Mouse (Mus musculus) right cerebral cortex, adult 18-20 months (tissue): ENCODE measurements around the gene 4930402K13Rik.
"Not testable (repeated sequence)": the region's sequence is repeated elsewhere in the genome, so short reads cannot be mapped to it uniquely, and the experiment has no call there.

Experiments used
- DNase-seq: peaks from one replicate; pipeline ENCODE4 v3.0.0; 2022; ENCODE audit warnings: mixed read lengths

4930402K13Rik gene

GRCm38 (mm10) chrX:9104262-9104661 is at the start of gene 4930402K13Rik:
4930402K13Rik (plus strand) TSS chrX:9104562.
- DNase-seq = no peak

- peak; percentile 68 for DNase-seq
These were observed 43.4 kb upstream of the 4930402K13Rik start for GRCm38 (mm10) chrX:9060952-9061351.

- no peak for DNase-seq
These were observed 42.3 kb upstream of the 4930402K13Rik start for GRCm38 (mm10) chrX:9062101-9062500.

GRCm38 (mm10) chrX:9062715-9063114 is 41.6 kb upstream of the 4930402K13Rik start, which contains the start of gene Fthl17f:
Fthl17f (plus strand) TSS chrX:9063015.
- not testable (repeated sequence) for DNase-seq

- DNase-seq = peak; percentile 74
These were observed 26.7 kb upstream of the 4930402K13Rik start for GRCm38 (mm10) chrX:9077699-9078098.

- not testable (repeated sequence) for DNase-seq
These were observed 9.3 kb upstream of the 4930402K13Rik start for GRCm38 (mm10) chrX:9095066-9095465.

GRCm38 (mm10) chrX:9110381-9110780 is 6.0 kb downstream of the 4930402K13Rik start:
- no peak for DNase-seq

GRCm38 (mm10) chrX:9124928-9125327 is 20.6 kb downstream of the 4930402K13Rik start:
- DNase-seq = no peak

GRCm38 (mm10) chrX:9128317-9128831 is 24.0 kb downstream of the 4930402K13Rik start:
- DNase-seq = peak; percentile 31

GRCm38 (mm10) chrX:9139290-9139948 is 35.1 kb downstream of the 4930402K13Rik start:
- peak; percentile 0 for DNase-seq

- DNase-seq = no peak
These were observed 38.3 kb downstream of the 4930402K13Rik start for GRCm38 (mm10) chrX:9142669-9143068.
